Mouse (Mus musculus) spleen, adult 2 months (tissue): Measurements from ENCODE around the gene Olfr325. TPM values are rescaled to one million over a fixed set of nuclear protein-coding genes. Genes with fewer than 3 reads are reported as not detected.

Source experiments
- DNase-seq, 2 experiments: peaks; one replicate each; pipeline versions ENCODE4 v3.0.0 to v3.0.0-alpha.2; 2012 to 2021; ENCODE audit warnings: low spot score in 2 of 2, low read depth in 1 of 2
- H3K27ac ChIP-seq: fragments of 200-500 bp; 2 replicates; pipeline ENCODE4 v1.5.1; 2012; ENCODE audit warnings: low read length, inconsistent platforms; ENCODE audit not compliant: insufficient read depth
- H3K27me3 ChIP-seq: fragments of 200-500 bp; 2 replicates; pipeline ENCODE4 v1.6.1; 2012; ENCODE audit warnings: mild to moderate bottlenecking, moderate library complexity, low read length, inconsistent platforms; ENCODE audit not compliant: control insufficient read depth, insufficient read depth
- H3K36me3 ChIP-seq: fragments of 200-500 bp; 2 replicates; pipeline ENCODE4 v1.6.1; 2012; ENCODE audit warnings: mild to moderate bottlenecking, low read length, inconsistent platforms; ENCODE audit not compliant: control insufficient read depth, insufficient read depth
- H3K4me1 ChIP-seq: fragments of 200-500 bp; 2 replicates; pipeline ENCODE4 v1.6.1; 2011; ENCODE audit warnings: inconsistent platforms; ENCODE audit not compliant: control insufficient read depth, insufficient read depth, insufficient read length
- H3K4me3 ChIP-seq: fragments of 200-500 bp; 2 replicates; pipeline ENCODE4 v1.5.1; 2011; ENCODE audit warnings: mild to moderate bottlenecking, inconsistent platforms; ENCODE audit not compliant: insufficient read depth, insufficient read length; ENCODE audit errors: extremely low read depth
- CTCF ChIP-seq: fragments of 200-500 bp; IDR thresholded peaks from 2 replicates; pipeline ENCODE4 v1.5.1; 2011; ENCODE audit warnings: mild to moderate bottlenecking, inconsistent platforms; ENCODE audit not compliant: insufficient read depth, insufficient read length, insufficient replicate concordance; ENCODE audit errors: extremely low read depth
- POLR2A ChIP-seq: fragments of 200-500 bp; IDR thresholded peaks from 2 replicates; pipeline ENCODE4 v1.6.1; 2011; ENCODE audit warnings: low read depth, low read length, inconsistent platforms
- WGBS: fragments of 180-500 bp; shearing (Covaris S2); methylation state at CpG from one replicate; pipeline ENCODE4 v1.1.7; 2018; 5-methylcytosine and 5-hydroxymethylcytosine counted together
- polyA plus RNA-seq: library from polyadenylated mRNA; depleted of rRNA; stranded (reverse); fragments of >200 nt; gene quantifications from 2 replicates; pipeline ENCODE4 v1.2.3, GENCODE M21; 2012

Olfr325 gene
- polyA plus RNA-seq, 1 experiment = not detected

DNA sequence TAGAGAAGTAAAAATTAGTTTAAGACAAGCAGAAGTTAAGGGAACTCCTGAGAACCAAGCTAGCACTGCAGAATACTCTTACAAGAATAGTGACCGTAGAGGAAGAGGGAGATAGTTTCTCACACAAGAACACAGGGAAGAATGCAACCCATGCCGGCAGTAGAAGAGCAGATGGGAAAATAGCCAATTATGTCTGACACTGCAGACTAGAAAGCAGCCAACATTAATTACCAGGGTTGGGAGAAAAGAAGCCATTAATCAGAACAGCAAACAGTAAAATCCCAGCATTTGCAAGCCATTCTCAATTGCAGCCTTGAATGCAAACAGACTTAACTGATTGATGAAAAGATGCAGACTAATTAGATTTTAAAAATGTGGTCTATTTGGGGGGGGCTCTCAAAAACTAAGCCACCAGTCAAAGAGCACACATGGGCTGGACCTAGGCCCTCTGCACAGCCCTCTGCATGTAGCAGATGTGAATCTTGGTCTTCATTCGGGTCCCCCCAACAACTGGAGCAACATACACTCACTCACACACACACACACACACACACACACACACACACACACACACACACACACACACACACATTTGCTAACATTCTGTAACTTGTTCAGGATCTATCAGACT, 11.2 kb downstream of the Olfr325 start:
- TF ChIP-seq POLR2A = no peak
- no peak for TF ChIP-seq CTCF
- DNase-seq = no peak
- 76% methylated on average over 3 of the region's 3 CpGs for WGBS
- Histone ChIP-seq H3K27ac (no peak overlapping the region), H3K4me3 (no peak overlapping the region), H3K36me3 (no peaks in the 10 kb centered on the region), H3K27me3 (no peaks in the 10 kb centered on the region), H3K4me1 (no peaks in the 10 kb centered on the region)

GRCm38 (mm10) chr11:58594814-58595213, 17.3 kb downstream of the Olfr325 start, which contains the start of gene Olfr324:
Gene Olfr324 (plus strand): TSS chr11:58595114.
- TF ChIP-seq POLR2A (no peak), CTCF (no peak)
- WGBS = 75% methylated on average over 6 of the region's 6 CpGs
- Histone ChIP-seq H3K27me3 (no peaks in the 10 kb centered on the region), H3K36me3 (no peaks in the 10 kb centered on the region), H3K4me1 (no peaks in the 10 kb centered on the region), H3K27ac (no peak within 1 kb of the TSS), H3K4me3 (no peak within 1 kb of the TSS)
- DNase-seq = no peak

DNA sequence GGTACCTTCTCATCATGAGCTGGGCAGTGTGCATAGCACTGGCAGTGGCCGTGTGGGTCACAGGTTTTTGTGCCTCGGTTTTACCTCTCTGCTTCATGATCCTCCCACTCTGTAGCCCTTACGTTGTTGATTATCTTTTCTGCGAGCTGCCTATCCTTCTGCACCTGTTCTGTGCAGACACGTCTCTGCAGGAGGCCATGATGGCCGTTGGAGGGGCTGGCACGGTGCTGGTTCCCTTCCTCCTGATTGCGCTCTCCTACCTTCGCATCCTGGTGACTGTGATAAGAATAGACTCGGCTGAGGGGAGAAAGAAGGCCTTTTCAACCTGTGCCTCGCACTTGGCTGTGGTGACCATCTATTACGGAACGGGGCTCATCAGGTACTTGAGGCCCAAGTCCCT, 20.3 kb downstream of the Olfr325 start:
- TF ChIP-seq CTCF = no peak
- TF ChIP-seq POLR2A = no peak
- WGBS = 87% methylated on average over 13 of the region's 13 CpGs
- Histone ChIP-seq H3K27ac (no peak overlapping the region), H3K4me3 (no peak overlapping the region), H3K36me3 (no peaks in the 10 kb centered on the region), H3K27me3 (no peaks in the 10 kb centered on the region), H3K4me1 (no peaks in the 10 kb centered on the region)
- no peak for DNase-seq

DNA sequence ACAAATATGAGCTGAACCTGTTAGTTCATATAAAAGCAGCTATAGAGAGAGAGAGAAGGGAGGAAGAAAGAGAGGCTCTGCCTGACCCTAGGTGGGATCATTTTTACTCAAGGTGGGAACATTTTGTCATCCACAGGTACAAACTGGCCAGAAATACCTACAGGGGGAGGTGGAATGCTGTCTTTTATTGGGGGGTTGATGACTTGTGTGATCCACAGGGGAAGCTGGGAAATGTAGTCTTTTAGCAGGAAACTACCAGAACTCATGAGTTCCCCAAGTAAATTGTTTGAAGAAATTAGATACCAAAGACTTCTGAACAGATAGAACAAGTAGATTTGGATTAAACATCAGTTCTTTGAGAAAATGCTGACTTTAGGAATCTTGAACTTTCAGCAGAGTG, 24.5 kb downstream of the Olfr325 start:
- H3K36me3 ChIP-seq = no peaks in the 10 kb centered on the region
- H3K4me3 ChIP-seq = no peak overlapping the region
- no peak overlapping the region for H3K27ac ChIP-seq
- DNase-seq = no peak
- no peaks in the 10 kb centered on the region for H3K27me3 ChIP-seq
- H3K4me1 ChIP-seq = no peaks in the 10 kb centered on the region
- TF ChIP-seq CTCF (no peak), POLR2A (no peak)

GRCm38 (mm10) chr11:58602800-58603560, 25.4 kb downstream of the Olfr325 start:
- TF ChIP-seq CTCF = no peak
- no peak for TF ChIP-seq POLR2A
- H3K4me3 ChIP-seq = no peak overlapping the region
- 85% methylated on average over 6 of the region's 6 CpGs for WGBS
- H3K4me1 ChIP-seq = no peaks in the 10 kb centered on the region
- no peak for DNase-seq
- H3K27ac ChIP-seq = no peak overlapping the region
- no peaks in the 10 kb centered on the region for H3K27me3 ChIP-seq
- no peaks in the 10 kb centered on the region for H3K36me3 ChIP-seq

DNA sequence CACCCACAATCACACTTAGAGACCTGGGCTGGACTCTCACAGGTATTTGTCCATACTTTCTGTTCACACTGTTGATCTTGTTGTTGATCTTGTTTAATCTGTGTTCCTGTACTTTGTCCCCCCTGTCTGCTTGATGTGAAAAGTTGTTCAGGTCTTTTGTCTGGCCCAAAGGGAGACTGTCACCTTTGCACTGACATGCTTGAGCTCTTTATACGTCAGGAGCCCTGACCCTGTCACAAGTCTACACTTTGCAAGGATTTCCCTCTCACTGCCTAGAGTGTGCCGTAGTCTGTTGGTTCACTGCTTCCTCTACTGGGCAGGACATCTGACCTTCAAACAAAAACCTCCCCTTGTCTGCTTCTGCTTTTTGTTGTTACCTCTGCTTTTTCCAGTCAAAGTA, 27.2 kb downstream of the Olfr325 start:
- Histone ChIP-seq H3K27ac (no peak overlapping the region), H3K4me1 (no peaks in the 10 kb centered on the region), H3K27me3 (no peaks in the 10 kb centered on the region), H3K36me3 (no peaks in the 10 kb centered on the region), H3K4me3 (no peak overlapping the region)
- 49% methylated on average over 2 of the region's 2 CpGs for WGBS
- TF ChIP-seq POLR2A (no peak), CTCF (no peak)
- DNase-seq = no peak

- no peaks in the 10 kb centered on the region for H3K4me1 ChIP-seq
- H3K36me3 ChIP-seq = no peaks in the 10 kb centered on the region
- TF ChIP-seq CTCF = no peak
- no peak for TF ChIP-seq POLR2A
- no peak overlapping the region for H3K27ac ChIP-seq
- H3K27me3 ChIP-seq = no peaks in the 10 kb centered on the region
- 76% methylated on average over 3 of the region's 3 CpGs for WGBS
- H3K4me3 ChIP-seq = no peak overlapping the region
- no peak for DNase-seq
Measured at GRCm38 (mm10) chr11:58605228-58605627, 27.7 kb downstream of the Olfr325 start.
